Mouse (Mus musculus): ENCODE results near the gene Gucy1b2. TPM values are rescaled to one million over a fixed set of nuclear protein-coding genes. Genes with fewer than 3 reads are reported as not detected.

Gene Gucy1b2
- total RNA-seq (2021) = 0.90 and 1.3 TPM in 2 replicates
- long read RNA-seq, partial matches to known transcripts = 1 of 2 reads
- long read RNA-seq, other reads (novel, unspliced or antisense) = 1 of 2 reads

- DNase-seq = no peak
These were observed at the start of gene Gucy1b2 for GRCm38 (mm10) chr14:62456239-62456747. TSS of gene Gucy1b2 (minus strand) at chr14:62456289.

DNA sequence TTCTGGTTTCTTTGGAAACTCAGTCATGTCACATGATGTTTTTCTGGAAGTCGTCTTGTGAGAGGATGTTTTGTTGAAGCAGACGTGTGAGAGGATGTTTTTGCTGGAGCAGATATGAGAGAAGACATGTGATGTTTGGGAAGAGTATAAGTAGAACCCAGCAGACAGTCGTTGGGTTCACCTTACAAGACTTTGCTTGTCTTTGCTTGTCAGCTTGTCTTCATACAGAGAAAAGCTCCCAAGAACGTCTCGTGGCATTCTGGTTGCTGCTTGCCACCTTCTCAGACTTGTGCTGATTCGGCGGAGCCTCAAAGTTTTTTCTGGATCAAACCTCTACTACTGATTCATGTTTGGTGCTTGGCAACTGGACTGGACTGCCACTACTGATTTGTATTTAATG, 41.3 kb upstream of the Gucy1b2 start:
- DNase-seq = no peak

DNA sequence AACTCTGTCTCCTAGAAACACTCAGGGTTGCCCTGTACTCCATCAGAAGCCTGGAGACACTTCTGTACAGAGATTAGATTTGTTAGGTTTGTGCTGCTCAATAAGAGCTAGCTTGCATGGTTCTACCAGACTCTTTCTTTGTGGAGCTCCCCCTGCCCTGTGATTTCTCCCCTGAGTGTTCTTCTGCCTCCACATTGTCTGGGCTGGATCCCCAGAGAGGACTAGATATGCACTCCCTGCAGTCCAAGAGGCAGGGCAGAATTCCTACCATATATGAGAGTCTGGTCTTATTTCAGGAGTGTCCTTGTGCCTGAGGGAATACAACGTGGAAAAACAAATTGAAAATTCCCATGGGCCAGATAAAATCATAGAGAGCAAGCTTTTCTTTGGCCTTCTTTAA, 40.4 kb upstream of the Gucy1b2 start:
- no peak for DNase-seq

GRCm38 (mm10) chr14:62493456-62493855, 37.4 kb upstream of the Gucy1b2 start:
- DNase-seq = no peak

DNA sequence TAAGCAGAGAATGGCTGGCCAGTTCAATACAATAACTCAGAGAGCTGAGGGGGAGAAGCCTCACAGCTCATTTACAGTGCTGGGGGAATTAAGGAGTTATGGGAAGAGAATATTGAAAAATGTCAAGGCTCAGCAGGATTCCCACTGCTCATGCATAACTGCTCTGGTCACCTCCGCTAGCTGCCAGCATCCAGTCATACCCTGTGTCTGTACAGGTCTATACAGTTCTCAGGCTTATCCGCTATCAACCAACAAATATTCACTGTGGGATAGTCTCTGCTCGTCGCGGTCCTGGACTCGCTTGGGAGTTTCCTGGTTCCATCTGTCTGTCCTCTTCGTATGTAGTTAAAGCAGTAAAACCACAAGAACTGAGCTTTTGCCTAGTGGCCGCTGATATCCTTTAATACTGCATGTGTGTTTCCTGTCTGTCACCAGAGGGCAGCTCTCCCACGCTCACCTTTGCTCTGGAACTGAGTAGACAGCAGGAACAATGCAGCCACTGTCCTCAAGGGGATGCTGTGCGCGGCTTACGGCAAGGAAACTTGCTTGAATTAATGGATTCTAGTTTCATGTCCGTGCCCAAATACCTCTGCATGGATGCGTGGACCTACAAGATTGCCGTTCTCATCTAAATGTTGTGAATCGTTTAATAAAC, 36.2 kb upstream of the Gucy1b2 start:
- peak; percentile 69 for DNase-seq

DNA sequence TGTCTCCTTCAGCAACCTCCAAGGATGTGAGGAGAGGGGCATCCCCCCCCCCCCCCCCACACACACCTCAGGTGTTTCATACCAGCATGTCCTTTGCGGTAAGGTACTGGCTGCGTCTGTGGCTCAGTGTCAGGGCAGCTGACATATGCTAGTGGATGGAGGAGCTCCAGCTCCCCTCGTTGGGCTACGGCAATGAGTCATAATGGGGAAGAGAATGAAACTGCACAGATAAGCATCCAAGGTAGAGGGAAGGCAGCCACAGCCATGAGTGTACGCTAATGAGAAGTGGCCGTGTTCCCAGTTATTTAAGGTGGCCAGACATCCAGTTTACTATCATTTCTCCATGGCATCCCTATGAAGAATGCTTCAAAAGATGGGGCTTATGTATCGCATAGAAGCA, 32.2 kb upstream of the Gucy1b2 start:
- DNase-seq = no peak

DNA sequence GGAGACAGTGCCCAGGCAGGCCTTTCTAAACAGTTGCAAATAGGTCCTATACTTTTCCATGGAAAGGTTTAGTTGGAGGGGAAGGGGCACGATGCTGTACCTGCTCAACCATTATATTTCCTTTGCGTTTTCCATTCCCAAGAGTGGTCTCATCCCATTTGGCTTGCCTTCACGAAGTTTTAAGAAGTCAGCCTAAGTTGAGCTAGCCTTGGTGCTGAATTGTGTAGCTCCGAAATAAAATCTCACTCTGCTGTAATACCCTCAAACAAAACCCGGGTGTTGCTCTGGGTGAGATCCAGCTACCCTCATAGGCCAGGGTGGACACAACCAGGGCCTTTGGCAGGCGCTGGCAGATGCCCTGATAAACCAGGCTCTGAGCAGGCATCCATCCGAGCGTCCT, 25.3 kb upstream of the Gucy1b2 start:
- no peak for DNase-seq

GRCm38 (mm10) chr14:62479395-62479794, 23.3 kb upstream of the Gucy1b2 start:
- DNase-seq = no peak

GRCm38 (mm10) chr14:62474481-62474880, 18.4 kb upstream of the Gucy1b2 start:
- no peak for DNase-seq

GRCm38 (mm10) chr14:62472061-62472460, 16.0 kb upstream of the Gucy1b2 start:
- no peak for DNase-seq

DNA sequence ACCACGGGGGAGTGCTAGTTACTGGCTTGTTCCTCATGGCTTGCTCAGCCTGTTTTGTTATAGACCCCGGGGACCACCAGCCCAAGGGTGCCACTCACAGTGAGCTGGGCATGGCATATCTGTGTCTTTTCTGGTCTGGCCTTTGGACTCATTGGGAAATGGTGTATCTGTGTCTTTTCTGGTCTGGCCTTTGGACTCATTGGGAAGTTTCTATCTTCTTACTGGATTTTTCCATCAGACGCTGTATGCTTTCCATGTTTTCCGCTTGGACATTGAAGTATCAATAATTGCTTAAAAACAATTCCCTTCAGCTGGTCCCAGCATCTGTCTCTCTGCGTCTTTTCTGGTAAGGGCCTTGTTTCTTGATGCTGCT, 12.7 kb upstream of the Gucy1b2 start:
- no peak for DNase-seq

GRCm38 (mm10) chr14:62468119-62468752, 12.1 kb upstream of the Gucy1b2 start:
- no peak for DNase-seq

- DNase-seq = peak; percentile 64
These were observed 8.9 kb upstream of the Gucy1b2 start for GRCm38 (mm10) chr14:62464966-62465365.

GRCm38 (mm10) chr14:62459541-62459940, 3.5 kb upstream of the Gucy1b2 start:
- DNase-seq = no peak

- peak; percentile 87 for DNase-seq
These were observed 1.5 kb upstream of the Gucy1b2 start for GRCm38 (mm10) chr14:62457420-62458181.

GRCm38 (mm10) chr14:62455570-62455879, 564 bp downstream of the Gucy1b2 start:
- DNase-seq = no peak

DNA sequence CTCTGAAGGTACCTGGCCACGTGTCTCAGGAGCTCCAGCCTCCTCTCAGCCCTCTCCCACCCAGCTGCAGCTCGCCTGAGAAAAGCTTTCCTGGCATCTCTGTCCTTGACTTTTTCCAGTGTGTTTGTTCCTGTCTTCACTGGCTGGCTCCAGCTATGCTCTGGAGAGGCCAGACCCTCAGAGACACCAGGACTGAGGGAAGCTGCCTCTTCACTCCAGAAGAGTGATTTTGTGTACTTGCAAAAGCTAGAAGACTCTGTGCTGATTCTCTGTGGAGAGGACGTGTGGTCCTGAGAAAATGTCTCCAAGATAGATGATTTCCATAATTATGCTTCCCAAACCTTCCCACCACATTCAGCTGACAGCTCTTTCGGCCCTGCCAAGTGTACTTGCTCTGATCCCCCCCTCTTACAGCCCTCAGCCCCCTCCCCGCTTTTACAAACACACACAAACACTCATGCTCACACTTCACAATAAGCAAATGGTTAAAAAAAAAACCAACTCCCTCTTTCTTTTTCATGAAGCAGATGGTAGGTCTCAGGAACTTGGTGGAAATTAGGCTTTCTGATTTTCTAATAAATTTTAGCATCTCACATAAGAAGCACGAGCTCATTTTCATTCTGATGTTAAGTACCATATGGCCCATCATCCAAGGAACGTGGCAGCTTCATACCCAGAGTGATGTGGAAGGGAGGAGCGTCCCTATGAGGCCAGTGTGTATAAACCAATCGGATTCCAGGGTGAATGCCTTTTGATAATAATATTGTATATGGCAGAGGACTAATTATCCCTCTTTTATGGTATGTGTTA, 1.1 kb downstream of the Gucy1b2 start:
- DNase-seq = no peak

- no peak for DNase-seq
These were observed 2.0 kb downstream of the Gucy1b2 start for GRCm38 (mm10) chr14:62454136-62454535.

GRCm38 (mm10) chr14:62453276-62453675, 2.8 kb downstream of the Gucy1b2 start:
- DNase-seq = peak; percentile 33

DNA sequence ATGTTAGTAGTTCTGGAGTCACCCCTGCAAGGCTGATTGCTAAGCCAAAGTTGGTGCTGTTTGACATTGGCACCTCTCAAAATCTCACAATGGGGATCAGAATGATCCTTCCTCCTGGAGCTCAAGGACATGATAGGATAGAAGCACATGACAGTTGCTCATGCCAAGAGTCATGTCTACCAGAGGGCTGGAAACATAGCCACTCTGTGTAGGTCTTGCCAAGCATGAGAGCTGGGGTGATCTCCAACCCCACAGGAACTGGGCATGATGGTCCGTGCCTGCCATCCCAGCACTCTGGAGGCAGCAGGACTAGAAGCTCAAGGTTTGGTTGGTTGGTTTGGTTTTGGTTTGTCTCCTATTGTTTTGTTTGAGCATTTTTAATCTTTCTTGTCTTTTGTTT, 5.4 kb downstream of the Gucy1b2 start:
- no peak for DNase-seq

GRCm38 (mm10) chr14:62447214-62447548, 8.9 kb downstream of the Gucy1b2 start:
- no peak for DNase-seq

DNA sequence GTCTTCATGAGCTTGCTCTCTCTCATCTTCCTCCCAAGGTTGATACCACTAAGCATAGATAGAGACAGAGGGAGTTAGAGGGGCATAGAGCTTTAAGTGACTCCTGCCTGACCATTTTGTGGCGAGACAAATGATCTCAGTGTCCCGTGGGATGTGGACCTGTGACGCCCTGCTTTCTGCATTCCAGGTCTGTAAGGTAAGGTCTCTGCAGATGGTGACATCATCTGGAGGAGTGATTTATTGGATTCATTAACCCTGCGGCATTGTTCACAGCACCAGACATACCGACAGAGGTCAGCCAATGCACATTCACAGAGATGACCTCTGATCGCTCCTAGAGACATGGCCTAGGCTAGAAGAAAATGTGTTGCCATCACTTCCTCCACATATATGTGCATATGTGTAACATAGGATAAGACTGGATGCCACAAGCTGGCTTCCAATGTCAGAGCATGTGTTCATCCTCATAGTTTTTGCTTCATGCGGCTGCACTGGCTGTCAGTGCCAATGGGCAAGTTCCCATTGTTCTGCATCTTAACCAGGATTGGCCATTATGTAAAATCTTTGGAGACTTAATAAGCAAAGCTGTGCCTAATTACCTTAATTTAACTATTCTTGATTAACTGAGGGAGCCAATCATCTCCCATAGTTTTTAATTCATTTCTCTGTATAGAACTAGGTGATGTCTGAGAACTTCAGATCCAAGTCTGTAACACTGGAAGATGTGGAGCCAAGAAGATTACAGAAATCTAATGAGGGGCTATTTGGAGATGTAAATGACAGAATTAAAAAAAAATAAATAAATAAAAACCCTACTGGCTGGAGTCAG, 9.5 kb downstream of the Gucy1b2 start:
- DNase-seq = no peak

Measured in adrenal gland, postnatal 25 days (tissue).